Mouse (Mus musculus): ENCODE data around the gene Tnfrsf13c.

DNA sequence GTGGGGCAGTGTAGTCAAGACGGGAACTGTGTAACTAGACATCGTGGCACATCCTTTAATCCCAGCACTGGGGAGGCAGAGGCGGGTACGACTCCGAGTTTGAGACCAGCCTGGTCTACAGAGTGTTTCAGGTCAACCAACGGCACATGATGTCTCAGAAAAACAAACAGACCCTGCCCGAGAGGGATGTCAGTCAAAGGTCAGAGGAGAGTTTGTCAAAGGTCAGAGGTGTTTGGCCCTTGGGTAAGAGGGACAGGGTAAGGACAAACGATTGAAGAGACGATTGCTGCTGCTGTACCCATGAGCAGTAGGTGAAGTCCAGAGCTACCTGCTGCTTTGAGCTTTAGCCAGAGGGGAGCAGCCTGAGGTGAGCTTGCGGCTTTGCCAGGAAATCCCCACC lies 40.6 kb downstream of the Tnfrsf13c start:
- TF ChIP-seq POLR2A (IDR thresholded peaks at IDR 0.05; ENCODE audit: insufficient read depth, low read length) (no peak), CTCF (IDR thresholded peaks at IDR 0.05; ENCODE audit: low read depth, low read length) (no peak), EP300 (IDR thresholded peaks at IDR 0.05; ENCODE audit: insufficient read depth, low read depth, low read length) (no peak)
